Mouse (Mus musculus) ZHBTc4 (cell line): ENCODE measurements around the gene Kank4.
"Not testable (repeated sequence)": the region's sequence is repeated elsewhere in the genome, so short reads cannot be mapped to it uniquely, and the experiment has no call there.

Source experiments
- DNase-seq: peaks from one replicate; pipeline ENCODE4 v3.0.0-alpha.2; 2011; ENCODE audit warnings: low read depth, low spot score

The Kank4 gene

GRCm38 (mm10) chr4:98776721-98777427 lies 40.5 kb downstream of the Kank4 start:
- DNase-seq = no peak

- no peak for DNase-seq
Measured at GRCm38 (mm10) chr4:98773785-98774184, 43.6 kb downstream of the Kank4 start.

- peak; percentile 19 for DNase-seq
Measured at GRCm38 (mm10) chr4:98767134-98768133, 49.9 kb downstream of the Kank4 start.

- no peak for DNase-seq
Measured at GRCm38 (mm10) chr4:98758872-98759518, 58.3 kb downstream of the Kank4 start.

- no peak for DNase-seq
Measured at GRCm38 (mm10) chr4:98758012-98758821, 59.1 kb downstream of the Kank4 start.

GRCm38 (mm10) chr4:98756141-98756540 lies 61.2 kb downstream of the Kank4 start:
- no peak for DNase-seq

- DNase-seq = no peak
Measured at GRCm38 (mm10) chr4:98754456-98754855, 62.9 kb downstream of the Kank4 start.

GRCm38 (mm10) chr4:98743906-98744210 lies 73.5 kb downstream of the Kank4 start:
- peak; percentile 75 for DNase-seq

GRCm38 (mm10) chr4:98743209-98743905 lies 74.0 kb downstream of the Kank4 start:
- DNase-seq = no peak

GRCm38 (mm10) chr4:98739753-98740152 lies 77.6 kb downstream of the Kank4 start:
- no peak for DNase-seq

- peak; percentile 62 for DNase-seq
Measured at GRCm38 (mm10) chr4:98733660-98734059, 83.7 kb downstream of the Kank4 start.

GRCm38 (mm10) chr4:98728716-98729115 lies 88.6 kb downstream of the Kank4 start:
- DNase-seq = no peak

GRCm38 (mm10) chr4:98727959-98728347 lies 89.4 kb downstream of the Kank4 start:
- peak; percentile 96 for DNase-seq

GRCm38 (mm10) chr4:98727295-98727958 lies 89.9 kb downstream of the Kank4 start:
- peak; percentile 63 for DNase-seq

- DNase-seq = peak; percentile 92
Measured at GRCm38 (mm10) chr4:98726590-98727237, 90.6 kb downstream of the Kank4 start, which contains the start of gene L1td1. L1td1 (plus strand) TSS chr4:98726734.

GRCm38 (mm10) chr4:98725439-98725838 lies 91.9 kb downstream of the Kank4 start:
- peak; percentile 96 for DNase-seq

GRCm38 (mm10) chr4:98724682-98725081 lies 92.7 kb downstream of the Kank4 start:
- not testable (repeated sequence) for DNase-seq

- peak; percentile 94 for DNase-seq
Measured at GRCm38 (mm10) chr4:98722454-98722853, 94.9 kb downstream of the Kank4 start.

GRCm38 (mm10) chr4:98718547-98718917 lies 98.8 kb downstream of the Kank4 start:
- DNase-seq = no peak
